Comparison of ENCODE assay signal across 20 mouse cellular contexts in genomic region chr4:83030097-83030496, GRCm38 (mm10). TPM values are rescaled to one million over a fixed set of nuclear protein-coding genes. Genes with fewer than 3 reads are reported as not detected.
"Had no signal": no experiment of that assay in that cellular context is flagged by ENCODE, and none has a peak within 500 bp of the region (broad histone marks: within the 10 kb centered on the region; RNA-seq: fewer than 3 reads in every experiment).

No protein-coding gene starts in this region.

- H3K36me3 ChIP-seq: midbrain, embryonic 12.5 days; neural tube, embryonic 13.5 days; neural tube, embryonic 15.5 days had no signal

- H3K4me1 ChIP-seq: midbrain, embryonic 12.5 days had no signal

- H3K4me3 ChIP-seq: midbrain, embryonic 10.5 days; midbrain, embryonic 12.5 days; myocyte; neural tube, embryonic 13.5 days; neural tube, embryonic 15.5 days had no signal

- H3K27ac ChIP-seq: midbrain, embryonic 10.5 days; midbrain, embryonic 12.5 days; neural tube, embryonic 13.5 days; neural tube, embryonic 15.5 days had no signal

- H3K9me3 ChIP-seq: midbrain, embryonic 10.5 days; midbrain, embryonic 12.5 days; neural tube, embryonic 13.5 days; neural tube, embryonic 15.5 days had no signal

- ATAC-seq: midbrain, embryonic 16.5 days had no signal

- H3K27me3 ChIP-seq: midbrain, embryonic 12.5 days; neural tube, embryonic 13.5 days; neural tube, embryonic 15.5 days had no signal

- H3K4me2 ChIP-seq: lung, embryonic 14.5 days; midbrain, embryonic 12.5 days; neural tube, embryonic 13.5 days; neural tube, embryonic 15.5 days had no signal

- H3K9ac ChIP-seq: lung, embryonic 14.5 days; midbrain, embryonic 12.5 days; neural tube, embryonic 13.5 days; neural tube, embryonic 15.5 days had no signal

- DNase-seq: lung, adult 18-20 months; lung, embryonic 14.5 days; lung, postnatal 14 days; lung, postnatal 4 days; midbrain, embryonic 14.5 days; retina, postnatal 1 day; right cerebral cortex, postnatal 25 days; right cerebral cortex, postnatal 4 days; spleen, adult 18-20 months; thymus, adult 2 months; thymus, postnatal 25 days; thymus, postnatal 4 days had no signal

RNA-seq across cellular contexts. Expression of gene Frem1, which starts 22.0 kb away (rescaled TPM):
- total RNA-seq: megakaryocyte, adult 5-6 weeks; megakaryocyte-erythroid progenitor cell, adult 5-6 weeks had no signal
